15 mouse cellular contexts compared by ENCODE assay signal in genomic region chr17:46837897-46838296, GRCm38 (mm10).
"Had no signal": no experiment of that assay in that cellular context is flagged by ENCODE, and none has a peak within 500 bp of the region (broad histone marks: within the 10 kb centered on the region; RNA-seq: fewer than 3 reads in every experiment).

No protein-coding gene starts in this region.

- H3K27ac ChIP-seq: macrophage; midbrain, embryonic 12.5 days; neural tube, embryonic 12.5 days; stomach, embryonic 15.5 days; stomach, postnatal 0 days had no signal

- H3K9me3 ChIP-seq: megakaryocyte, embryonic 14.5 days; midbrain, embryonic 12.5 days; neural tube, embryonic 12.5 days; stomach, embryonic 15.5 days had no signal

- ATAC-seq: midbrain, embryonic 16.5 days had no signal

- H3K9ac ChIP-seq: lung, embryonic 14.5 days; midbrain, embryonic 12.5 days; neural tube, embryonic 12.5 days; stomach, embryonic 15.5 days had no signal

- H3K4me3 ChIP-seq: megakaryocyte, embryonic 14.5 days; midbrain, embryonic 12.5 days; neural tube, embryonic 12.5 days; stomach, embryonic 15.5 days had no signal

- H3K27me3 ChIP-seq: megakaryocyte, embryonic 14.5 days; midbrain, embryonic 12.5 days; neural tube, embryonic 12.5 days; stomach, embryonic 15.5 days had no signal

- DNase-seq: lung, adult 18-20 months; lung, embryonic 14.5 days; lung, postnatal 10 days; midbrain, embryonic 14.5 days; right cerebral cortex, postnatal 14 days; thymus, adult 2 months; thymus, postnatal 25 days; thymus, postnatal 4 days had no signal

- H3K4me2 ChIP-seq: lung, embryonic 14.5 days; midbrain, embryonic 12.5 days; neural tube, embryonic 12.5 days; stomach, embryonic 15.5 days had no signal

- H3K36me3 ChIP-seq: midbrain, embryonic 12.5 days; stomach, embryonic 15.5 days had no signal
